9 mouse cellular contexts compared by ENCODE assay signal in the genomic region with DNA sequence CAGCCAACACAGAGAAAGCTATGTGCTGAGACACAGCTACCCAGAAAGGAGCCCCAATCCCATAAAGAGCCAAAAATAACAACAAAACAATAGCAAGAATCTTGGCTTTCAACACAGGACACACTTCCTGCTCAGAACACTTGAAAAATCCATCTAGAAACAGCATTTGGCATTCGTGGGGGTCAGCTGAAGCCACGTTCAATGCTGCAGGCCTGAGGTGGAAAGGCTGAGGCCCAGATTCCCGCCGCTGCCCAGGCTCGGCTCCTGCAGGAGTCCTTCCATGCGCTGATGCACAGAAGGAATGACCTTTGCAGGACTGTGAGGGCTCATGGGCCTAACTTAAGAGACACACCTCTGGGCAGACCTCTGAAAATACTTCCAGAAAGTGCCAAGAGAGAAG.
DNase-seq lines count a peak whose midpoint lies in the region; ATAC-seq lines count a peak whose summit lies in the region.
"Had no signal": no experiment of that assay in that cellular context is flagged by ENCODE, and none has a peak within 500 bp of the region (broad histone marks: within the 10 kb centered on the region; RNA-seq: fewer than 3 reads in every experiment).

No protein-coding gene starts in this region.

- peaks cover 6% of the 10 kb centered on the region for H3K4me1 ChIP-seq in midbrain, embryonic 10.5 days
- H3K4me1 ChIP-seq in midbrain, embryonic 16.5 days (ENCODE audit: control insufficient read depth, insufficient read depth, low read length), result no peaks in the 10 kb centered on the region
- H3K4me1 ChIP-seq in neural tube, embryonic 14.5 days (ENCODE audit: control insufficient read depth, insufficient read depth, low read length), result peaks cover 3% of the 10 kb centered on the region; the same call in 1 of the 2 replicates

- intact Hi-C loops in heart, postnatal 36 days (cut with DNase I), result loop anchor here (1.0 to 5.0 kb wide), 4 partner anchors 60 to 206 kb away; no protein-coding TSS in a partner anchor
- intact Hi-C loops in left cerebral cortex, postnatal 4 days (cut with DNase I), result no loop called here

- no peaks in the 10 kb centered on the region for H3K9me3 ChIP-seq in midbrain, embryonic 10.5 days (replicated peaks)
- no peaks in the 10 kb centered on the region for H3K9me3 ChIP-seq in midbrain, embryonic 16.5 days (replicated peaks; ENCODE audit: control insufficient read depth, low read length, poor library complexity, severe bottlenecking)
- no peaks in the 10 kb centered on the region for H3K9me3 ChIP-seq in neural tube, embryonic 14.5 days (ENCODE audit: control insufficient read depth, low read length)
- H3K9me3 ChIP-seq: limb, embryonic 12.5 days had no signal

- peak overlapping the region; percentile 19; the same call in 1 of the 2 replicates for H3K27ac ChIP-seq in midbrain, embryonic 10.5 days (replicated peaks)
- no peak overlapping the region for H3K27ac ChIP-seq in midbrain, embryonic 16.5 days (ENCODE audit: low read length)
- peak overlapping the region; percentile 34; the same call in 1 of the 2 replicates for H3K27ac ChIP-seq in neural tube, embryonic 14.5 days (ENCODE audit: low read depth, low read length)
- H3K27ac ChIP-seq: limb, embryonic 12.5 days had no signal

- no peaks in the 10 kb centered on the region for H3K27me3 ChIP-seq in midbrain, embryonic 10.5 days (ENCODE audit: low read depth, poor library complexity, severe bottlenecking)
- no peaks in the 10 kb centered on the region for H3K27me3 ChIP-seq in midbrain, embryonic 16.5 days (ENCODE audit: control insufficient read depth, insufficient read depth, low read depth, low read length)
- no peaks in the 10 kb centered on the region for H3K27me3 ChIP-seq in neural tube, embryonic 14.5 days (ENCODE audit: control insufficient read depth, insufficient read depth, low read length)
- H3K27me3 ChIP-seq: limb, embryonic 12.5 days had no signal

- ATAC-seq in midbrain, embryonic 16.5 days, result no peak
- ATAC-seq in neural tube, embryonic 14.5 days (ENCODE audit: low read depth), result no peak

- no peak overlapping the region for H3K4me3 ChIP-seq in midbrain, embryonic 10.5 days
- no peak overlapping the region for H3K4me3 ChIP-seq in midbrain, embryonic 16.5 days (ENCODE audit: low read depth, low read length)
- no peak overlapping the region for H3K4me3 ChIP-seq in neural tube, embryonic 14.5 days (ENCODE audit: low read depth, low read length)
- H3K4me3 ChIP-seq: limb, embryonic 12.5 days had no signal

- H3K9ac ChIP-seq in midbrain, embryonic 16.5 days (ENCODE audit: low read depth, low read length), result no peak overlapping the region
- no peak overlapping the region for H3K9ac ChIP-seq in neural tube, embryonic 14.5 days (replicated peaks; ENCODE audit: low read depth, low read length)
- H3K9ac ChIP-seq: limb, embryonic 12.5 days had no signal

- no peak overlapping the region for H3K4me2 ChIP-seq in midbrain, embryonic 16.5 days (ENCODE audit: low read length)
- H3K4me2 ChIP-seq in neural tube, embryonic 14.5 days (ENCODE audit: low read depth, low read length), result no peak overlapping the region
- H3K4me2 ChIP-seq: limb, embryonic 12.5 days had no signal

- 79% methylated on average over 6 of the region's 6 CpGs for WGBS in midbrain, embryonic 10.5 days
- WGBS in midbrain, embryonic 16.5 days, result 69% methylated on average over 6 of the region's 6 CpGs
- 75% methylated on average over 6 of the region's 6 CpGs for WGBS in neural tube, embryonic 14.5 days

- H3K36me3 ChIP-seq in midbrain, embryonic 10.5 days, result no peaks in the 10 kb centered on the region
- H3K36me3 ChIP-seq in midbrain, embryonic 16.5 days (ENCODE audit: control insufficient read depth, insufficient read depth, low read length), result no peaks in the 10 kb centered on the region
- no peaks in the 10 kb centered on the region for H3K36me3 ChIP-seq in neural tube, embryonic 14.5 days (ENCODE audit: control insufficient read depth, insufficient read depth, low read length)
- H3K36me3 ChIP-seq: limb, embryonic 12.5 days had no signal

- DNase-seq in adrenal gland, postnatal 14 days, result peak; percentile 28
- DNase-seq in adrenal gland, adult 8-10 months, result no peak
- no peak for DNase-seq in midbrain, embryonic 10.5 days (ENCODE audit: low spot score)
- peak; percentile 31 to 43 for DNase-seq in heart, postnatal 36 days
- no peak for DNase-seq in right cerebral cortex, postnatal 14 days
- no peak for DNase-seq in left cerebral cortex, postnatal 4 days

Comparison
In these comparisons a context has a peak if more than half of its experiments do, and no peak if none do; other contexts are left out.
1. DNase-seq: peak in adrenal gland, postnatal 14 days (single experiment) and heart, postnatal 36 days (2 of 2); none in adrenal gland, adult 8-10 months (single experiment), midbrain, embryonic 10.5 days (single experiment), right cerebral cortex, postnatal 14 days (single experiment) and left cerebral cortex, postnatal 4 days (single experiment).